Mouse (Mus musculus): Measurements from ENCODE around the gene Map1b.
A peak's percentile ranks its signal among the peaks of the same experiment; 100 is the strongest.

The Map1b gene

GRCm38 (mm10) chr13:99399373-99399772 lies 117.0 kb downstream of the Map1b start:
- DNase-seq (ENCODE audit: low read depth), result no peak

DNA sequence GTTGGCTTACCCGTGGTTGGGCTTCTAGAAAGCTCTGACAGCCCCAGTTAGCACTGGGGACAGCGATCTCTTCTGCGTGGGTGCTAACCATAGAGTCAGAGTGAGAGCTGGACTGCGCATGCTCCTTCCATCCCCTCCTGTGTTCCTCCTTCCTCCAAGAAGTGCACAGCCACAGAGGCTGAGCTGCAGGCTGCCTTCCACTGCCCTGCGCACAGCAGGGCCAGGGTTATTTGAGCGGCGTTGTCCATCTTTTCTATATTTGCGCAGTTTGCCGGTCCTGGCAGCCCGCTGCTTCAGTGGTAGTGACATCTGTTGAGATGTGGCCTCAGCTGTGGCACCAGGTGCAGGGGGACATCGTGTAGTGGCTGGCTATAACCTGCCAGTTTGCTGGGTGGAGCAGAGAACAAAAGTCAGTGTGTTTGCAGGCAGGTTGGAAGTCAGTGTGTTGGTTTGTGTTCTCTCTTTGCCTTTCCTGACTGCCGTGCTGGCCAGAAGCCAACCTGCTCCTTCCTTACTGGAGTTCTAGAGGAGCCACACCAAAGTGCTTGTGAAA lies 118.1 kb downstream of the Map1b start:
- DNase-seq (ENCODE audit: low read depth), result no peak

GRCm38 (mm10) chr13:99397228-99397627 lies 119.1 kb downstream of the Map1b start:
- DNase-seq (ENCODE audit: low read depth), result no peak

DNA sequence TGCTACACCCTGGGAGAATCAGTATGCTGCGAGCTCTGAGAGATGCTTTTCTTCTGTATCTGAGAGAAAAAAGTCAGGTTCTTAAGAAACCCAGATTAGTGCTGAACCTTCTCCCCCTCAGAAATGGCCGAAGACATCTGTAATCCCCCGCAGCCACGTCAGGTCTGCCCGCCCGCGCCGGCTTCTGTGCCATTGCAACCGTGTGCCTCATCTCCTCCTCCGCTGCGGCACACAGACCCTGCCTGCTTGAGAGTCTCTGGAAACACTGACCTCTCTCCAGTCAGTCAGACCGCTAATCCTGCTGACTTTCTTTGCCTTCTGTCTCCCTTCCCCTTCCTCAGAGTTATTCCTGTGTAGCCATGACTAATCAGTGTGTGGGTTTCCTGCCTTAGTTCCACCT lies 120.8 kb downstream of the Map1b start:
- no peak for DNase-seq (ENCODE audit: low read depth)

DNA sequence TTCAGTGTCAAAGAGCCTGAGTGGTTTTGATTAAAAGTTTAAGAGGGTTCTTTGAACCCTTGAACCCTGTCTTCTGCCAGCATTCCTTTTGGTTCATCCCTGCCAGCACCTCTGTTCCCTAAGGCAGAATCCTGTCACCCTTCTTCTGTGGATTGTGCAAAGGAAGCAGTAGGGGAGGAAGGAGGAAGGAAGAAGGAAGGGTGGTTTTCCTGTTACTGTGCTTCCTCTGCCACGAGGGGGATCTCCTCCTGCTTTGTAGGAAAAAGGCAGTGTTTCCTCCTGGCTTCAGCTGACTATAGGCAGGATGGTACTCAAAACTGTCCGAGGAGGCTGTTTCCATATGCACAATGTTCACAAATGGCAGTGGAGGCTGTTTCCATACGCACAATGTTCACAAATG lies 121.6 kb downstream of the Map1b start:
- DNase-seq (ENCODE audit: low read depth), result no peak

GRCm38 (mm10) chr13:99393128-99393527 lies 123.2 kb downstream of the Map1b start:
- peak; percentile 66 for DNase-seq (ENCODE audit: low read depth)

DNA sequence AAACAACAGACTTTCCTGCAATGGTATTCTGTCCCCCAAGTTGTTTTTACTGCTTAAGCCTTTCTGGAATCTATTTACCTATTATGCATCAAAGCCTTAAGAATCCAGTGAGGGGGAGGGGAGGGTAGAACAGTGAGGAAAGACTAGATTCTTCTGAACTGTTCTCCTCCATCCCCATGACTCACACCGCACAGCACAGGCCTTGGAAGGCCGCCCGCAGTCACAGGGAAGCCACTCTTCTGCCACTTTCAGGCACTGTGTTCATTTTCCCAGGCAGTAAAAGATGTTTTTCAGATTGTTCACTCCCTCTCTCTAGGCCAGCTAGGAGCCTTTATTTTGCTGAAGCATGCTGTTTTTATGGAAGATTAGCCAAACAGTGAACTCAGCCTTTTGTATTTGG lies 124.9 kb downstream of the Map1b start:
- DNase-seq (ENCODE audit: low read depth), result no peak

GRCm38 (mm10) chr13:99387901-99388811 lies 128.2 kb downstream of the Map1b start:
- peak; percentile 63 for DNase-seq (ENCODE audit: low read depth)

GRCm38 (mm10) chr13:99386341-99386740 lies 130.0 kb downstream of the Map1b start:
- DNase-seq (ENCODE audit: low read depth), result no peak

- DNase-seq (ENCODE audit: low read depth), result no peak
Measured at GRCm38 (mm10) chr13:99385911-99386310, 130.4 kb downstream of the Map1b start.

DNA sequence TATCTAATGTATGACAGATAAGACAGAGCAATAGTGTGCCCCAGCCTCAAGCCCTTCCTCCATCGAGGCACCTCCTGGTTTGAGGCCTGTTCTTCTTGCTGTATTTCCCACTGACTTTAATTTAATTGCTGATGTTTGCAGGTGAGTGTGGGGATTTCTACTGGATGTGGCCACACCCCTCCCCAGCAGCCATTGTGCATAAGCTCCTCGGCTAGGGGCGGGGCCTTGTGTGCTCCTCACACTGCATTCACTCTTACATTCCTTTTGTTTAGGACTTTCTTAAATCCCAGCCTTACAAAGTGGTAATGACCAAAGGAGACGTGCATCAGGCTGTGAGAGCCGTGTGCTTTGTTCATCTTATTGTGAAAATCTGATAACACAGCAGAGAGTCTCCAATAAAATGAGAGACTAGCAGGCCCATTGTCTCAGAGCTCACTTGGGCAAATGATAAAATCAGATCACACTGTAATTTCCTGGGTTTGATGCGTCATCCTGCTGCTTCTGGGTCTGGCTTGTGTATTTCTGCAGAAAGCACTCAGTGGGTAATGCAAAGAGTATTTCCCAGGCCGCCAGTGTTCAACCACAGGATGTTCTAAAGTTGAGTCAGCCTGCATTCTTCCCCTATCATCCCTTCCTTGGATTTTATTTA lies 131.7 kb downstream of the Map1b start:
- DNase-seq (ENCODE audit: low read depth), result peak; percentile 93

GRCm38 (mm10) chr13:99382373-99382772 lies 134.0 kb downstream of the Map1b start:
- peak; percentile 51 for DNase-seq (ENCODE audit: low read depth)

- no peak for DNase-seq (ENCODE audit: low read depth)
Measured at GRCm38 (mm10) chr13:99378223-99378622, 138.1 kb downstream of the Map1b start.

- DNase-seq (ENCODE audit: low read depth), result no peak
Measured at GRCm38 (mm10) chr13:99377055-99377454, 139.3 kb downstream of the Map1b start.

- DNase-seq (ENCODE audit: low read depth), result peak; percentile 77
Measured at GRCm38 (mm10) chr13:99375550-99375949, 140.8 kb downstream of the Map1b start.

GRCm38 (mm10) chr13:99374191-99374590 lies 142.1 kb downstream of the Map1b start:
- DNase-seq (ENCODE audit: low read depth), result no peak

DNA sequence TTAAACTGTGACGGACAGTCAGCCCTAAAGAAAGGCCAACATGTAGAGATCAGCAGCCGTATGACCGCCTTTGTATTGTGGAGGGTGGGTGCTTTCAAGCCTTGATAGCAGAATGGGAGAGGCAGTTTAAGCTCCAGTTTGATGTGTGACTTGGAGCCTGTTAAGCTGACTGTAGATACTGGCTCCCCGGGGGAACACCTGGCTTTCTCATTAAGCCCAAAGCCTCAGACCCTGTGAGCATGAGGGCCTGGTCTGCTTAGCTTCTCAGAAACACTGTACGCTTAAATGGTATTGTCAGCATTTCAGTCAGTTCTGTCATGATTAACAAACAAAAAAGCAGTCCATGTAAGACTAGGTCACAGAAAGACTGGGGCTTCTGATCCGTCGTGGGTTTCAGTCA lies 142.7 kb downstream of the Map1b start:
- no peak for DNase-seq (ENCODE audit: low read depth)

Measured in 416B (cell line).